Mouse (Mus musculus) embryonic fibroblast, embryonic 13.5 days (primary cell): ENCODE data around the gene Hyls1. TPM values are rescaled to one million over a fixed set of nuclear protein-coding genes. Genes with fewer than 3 reads are reported as not detected.
A peak's percentile ranks its signal among the peaks of the same experiment; 100 is the strongest.
"Not testable (repeated sequence)": the region's sequence is repeated elsewhere in the genome, so short reads cannot be mapped to it uniquely, and the experiment has no call there.

ENCODE experiments used
- H3K27ac ChIP-seq: 2 replicates; pipeline ENCODE4 v1.5.1; 2012; ENCODE audit warnings: low read length, control low read depth, inconsistent platforms; ENCODE audit not compliant: insufficient read depth
- H3K4me1 ChIP-seq: 2 replicates; pipeline ENCODE4 v1.6.1; 2011; ENCODE audit warnings: low read length; ENCODE audit not compliant: control insufficient read depth, insufficient read depth
- H3K4me3 ChIP-seq: 2 replicates; pipeline ENCODE4 v1.5.1; 2011; ENCODE audit warnings: mild to moderate bottlenecking, control low read depth, low read length; ENCODE audit not compliant: insufficient read depth
- CTCF ChIP-seq: IDR thresholded peaks from 2 replicates; pipeline ENCODE4 v1.5.1; 2011; ENCODE audit warnings: mild to moderate bottlenecking, control low read depth, low read length, moderate library complexity, borderline replicate concordance; ENCODE audit not compliant: insufficient read depth
- POLR2A ChIP-seq: IDR thresholded peaks from 2 replicates; pipeline ENCODE4 v1.6.1; 2011; ENCODE audit warnings: low read depth, mild to moderate bottlenecking, control low read depth, low read length, moderate library complexity
- polyA plus RNA-seq: library from polyadenylated mRNA; stranded (reverse); fragments of >200 nt; gene quantifications from 2 replicates; pipeline ENCODE4 v1.2.4, GENCODE M21; 2011; ENCODE audit warnings: low read depth; ENCODE audit not compliant: missing spikeins, insufficient read length

Gene Hyls1
- polyA plus RNA-seq = 11.2 and 12.9 TPM in 2 replicates

GRCm38 (mm10) chr9:35569571-35570534 lies at the start of gene Hyls1, which contains the start of gene Pate2:
TSS of gene Hyls1 (minus strand) at chr9:35570398.
TSS of gene Pate2 (plus strand) at chr9:35570284.
- TF ChIP-seq POLR2A = peak; percentile 95
- no peak for TF ChIP-seq CTCF
- no peaks in the 10 kb centered on the region; the same call in 1 of the 2 replicates for H3K4me1 ChIP-seq
- H3K27ac ChIP-seq = peak within 1 kb of the TSS; percentile 78
- peak within 1 kb of the TSS; percentile 94 for H3K4me3 ChIP-seq

DNA sequence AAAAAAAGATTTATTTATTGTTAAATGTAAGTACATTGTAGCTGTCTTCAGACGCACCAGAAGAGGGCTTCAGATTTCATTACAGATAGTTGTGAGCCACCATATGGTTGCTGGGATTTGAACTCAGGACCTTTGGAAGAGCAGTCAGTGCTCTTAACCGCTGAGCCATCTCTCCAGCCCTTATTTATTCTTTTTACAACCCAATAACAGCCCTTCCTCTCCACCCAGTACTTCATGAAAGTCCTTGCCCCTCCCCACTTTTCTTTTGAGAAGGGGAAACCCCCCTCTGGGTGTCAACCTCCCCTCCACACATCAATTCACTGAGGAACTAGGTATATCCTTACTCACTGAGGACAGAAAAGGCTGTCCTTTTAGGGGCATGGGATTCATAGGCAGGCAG lies 46.6 kb upstream of the Hyls1 start:
- not testable (repeated sequence) for H3K4me3 ChIP-seq, H3K27ac ChIP-seq

DNA sequence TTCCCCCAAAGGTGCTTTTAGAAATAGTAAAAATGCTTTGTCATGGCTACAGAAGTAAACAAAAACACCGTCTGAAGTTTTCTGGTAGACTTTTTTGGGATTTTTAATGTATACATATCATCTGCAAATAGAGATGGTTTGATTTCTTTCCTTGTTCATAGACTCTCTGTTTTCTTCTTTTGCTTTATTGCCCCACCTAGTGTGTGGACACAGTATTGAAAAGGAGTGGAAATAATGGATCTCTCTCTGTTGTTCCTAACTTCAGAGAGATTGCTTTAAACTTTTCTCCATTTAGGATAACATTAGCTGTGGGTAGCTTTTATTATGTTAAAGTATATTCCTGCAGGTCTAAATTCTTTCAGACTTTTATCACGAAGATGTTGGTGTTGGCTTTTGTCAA lies 43.8 kb upstream of the Hyls1 start:
- H3K27ac ChIP-seq = no peak overlapping the region
- no peak overlapping the region for H3K4me3 ChIP-seq
- TF ChIP-seq POLR2A = no peak
- no peak for TF ChIP-seq CTCF
- H3K4me1 ChIP-seq = no peaks in the 10 kb centered on the region

More for the DNA sequence above, 46.6 kb upstream of the Hyls1 start:
- not testable (repeated sequence) for H3K4me1 ChIP-seq

DNA sequence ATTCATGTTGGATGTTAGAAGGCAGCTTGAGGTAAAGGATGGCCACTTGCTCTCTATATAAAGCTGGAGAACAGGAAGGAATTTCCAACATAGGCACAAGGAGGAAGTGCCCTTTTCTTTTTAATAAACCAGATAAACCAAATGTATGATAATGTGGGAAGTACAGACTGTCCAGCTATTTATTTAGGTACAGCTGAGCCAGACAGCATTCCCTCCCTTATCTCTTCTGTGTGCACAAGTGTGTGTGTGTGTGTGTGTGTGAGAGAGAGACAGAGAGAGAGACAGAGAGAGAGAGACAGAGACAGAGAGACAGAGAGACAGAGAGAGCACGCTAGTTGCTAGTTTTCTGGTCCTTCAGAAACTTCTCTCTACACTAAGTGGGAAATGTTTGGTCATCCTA lies 41.6 kb upstream of the Hyls1 start, which contains the start of gene Pate4:
Gene Pate4 (minus strand): TSS at position 101 of the 400 bp plus-strand sequence.
- Histone ChIP-seq H3K27ac (no peak within 1 kb of the TSS), H3K4me1 (no peaks in the 10 kb centered on the region; the same call in 1 of the 2 replicates), H3K4me3 (no peak within 1 kb of the TSS)
- TF ChIP-seq CTCF (no peak), POLR2A (no peak)

- no peak overlapping the region for H3K27ac ChIP-seq
- no peak overlapping the region for H3K4me3 ChIP-seq
- H3K4me1 ChIP-seq = no peaks in the 10 kb centered on the region; the same call in 1 of the 2 replicates
- TF ChIP-seq CTCF (no peak), POLR2A (no peak)
Measured at GRCm38 (mm10) chr9:35607647-35608405, 37.6 kb upstream of the Hyls1 start.

DNA sequence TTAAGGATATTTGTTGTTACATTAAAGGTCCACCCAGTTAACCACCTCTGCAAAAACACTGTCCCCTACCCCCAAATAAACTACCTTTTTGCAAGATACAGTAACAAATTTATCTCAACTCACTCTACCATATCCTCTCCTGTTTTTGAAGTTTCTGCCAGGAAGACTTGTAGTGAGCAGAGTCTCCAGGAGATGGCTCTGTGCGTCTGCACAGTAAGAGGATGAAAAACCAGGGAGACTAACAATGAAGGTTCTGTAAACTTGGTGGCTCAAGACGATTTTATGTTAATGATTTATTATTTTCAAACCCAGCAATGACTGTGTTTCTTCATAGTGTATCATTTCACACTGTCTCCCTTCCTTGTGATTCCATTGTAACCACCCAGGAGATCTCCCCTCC lies 22.7 kb upstream of the Hyls1 start:
- Histone ChIP-seq H3K27ac (no peak overlapping the region), H3K4me1 (no peaks in the 10 kb centered on the region), H3K4me3 (no peak overlapping the region)
- TF ChIP-seq CTCF (no peak), POLR2A (no peak)

DNA sequence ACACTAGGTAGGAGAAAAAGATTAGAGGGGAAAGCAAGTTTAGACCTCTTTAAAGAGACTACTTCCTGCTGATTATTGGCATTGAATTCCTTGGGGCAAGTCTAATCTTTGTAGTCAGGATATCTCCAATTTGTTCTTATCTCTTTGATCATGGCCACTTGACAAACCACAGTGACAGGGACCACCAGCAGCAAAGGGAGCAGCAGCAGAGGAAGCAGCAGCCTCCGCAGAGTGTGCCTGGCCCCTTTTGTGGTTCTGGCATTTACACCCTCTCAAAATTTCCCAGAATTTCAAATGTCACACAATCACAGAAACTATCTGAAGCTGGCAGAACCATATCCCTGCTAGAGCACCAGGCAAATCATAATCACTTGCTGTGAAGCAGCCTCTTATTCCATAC lies 17.5 kb upstream of the Hyls1 start:
- TF ChIP-seq CTCF (no peak), POLR2A (no peak)
- Histone ChIP-seq H3K27ac (no peak overlapping the region), H3K4me3 (no peak overlapping the region), H3K4me1 (no peaks in the 10 kb centered on the region)

DNA sequence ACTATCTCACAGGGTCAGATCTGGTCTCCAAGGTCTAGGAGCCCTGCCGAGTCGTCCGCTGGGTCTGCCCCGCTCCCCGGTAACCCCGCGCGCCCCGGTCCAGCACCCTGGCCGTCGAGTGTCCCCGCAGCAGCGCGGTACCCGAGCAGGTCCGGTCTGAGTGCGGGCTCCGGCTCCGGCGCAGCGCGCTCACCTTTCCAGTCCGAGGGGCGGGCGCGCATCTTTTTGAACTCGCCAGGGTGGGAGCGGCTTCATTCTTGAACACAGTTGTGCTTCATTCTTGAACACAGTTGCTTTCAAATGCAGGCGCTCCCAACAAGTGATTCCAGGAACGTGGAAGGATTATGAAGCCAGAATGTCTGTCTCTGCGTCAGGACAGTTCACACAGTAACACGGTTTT lies 4.2 kb upstream of the Hyls1 start:
- Histone ChIP-seq H3K27ac (no peak overlapping the region), H3K4me1 (no peaks in the 10 kb centered on the region), H3K4me3 (no peak overlapping the region)
- TF ChIP-seq CTCF (no peak), POLR2A (no peak)

- peak overlapping the region; percentile 52 for H3K4me3 ChIP-seq
- H3K4me1 ChIP-seq = no peaks in the 10 kb centered on the region; the same call in 1 of the 2 replicates
- no peak overlapping the region for H3K27ac ChIP-seq
- TF ChIP-seq CTCF (no peak), POLR2A (no peak)
Measured at GRCm38 (mm10) chr9:35570663-35571062, 465 bp upstream of the Hyls1 start.
